Mouse (Mus musculus): ENCODE data around the gene Lrmda.

DNA sequence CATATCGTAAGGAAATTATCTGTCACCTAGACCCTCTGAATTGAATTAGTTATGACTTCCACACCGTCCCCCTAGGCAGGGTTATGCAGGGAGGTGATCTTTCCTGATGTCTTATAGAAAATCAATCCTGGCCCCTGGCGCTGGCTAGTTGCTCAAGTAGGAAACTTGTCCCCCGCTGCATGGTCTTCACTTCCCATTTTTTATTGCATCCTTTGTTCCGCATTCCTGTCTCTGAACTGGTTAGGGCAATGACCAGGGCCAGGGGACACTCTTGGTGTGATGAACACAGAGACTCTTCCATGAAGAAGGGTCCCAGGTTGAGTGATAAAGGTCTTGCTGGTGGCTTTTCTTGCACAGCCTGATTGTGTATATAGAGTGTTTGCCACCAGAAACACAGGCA lies 53.9 kb downstream of the Lrmda start:
- TF ChIP-seq POLR2A (IDR thresholded peaks at IDR 0.05; ENCODE audit: control insufficient read depth, extremely low read depth, insufficient read depth, low read length, poor library complexity) (no peak), CTCF (IDR thresholded peaks at IDR 0.05; ENCODE audit: borderline replicate concordance, control insufficient read depth, extremely low read depth, insufficient read depth, low read length, poor library complexity) (no peak)
